Comparison of ENCODE assay signal across 8 mouse cellular contexts in the genomic region with DNA sequence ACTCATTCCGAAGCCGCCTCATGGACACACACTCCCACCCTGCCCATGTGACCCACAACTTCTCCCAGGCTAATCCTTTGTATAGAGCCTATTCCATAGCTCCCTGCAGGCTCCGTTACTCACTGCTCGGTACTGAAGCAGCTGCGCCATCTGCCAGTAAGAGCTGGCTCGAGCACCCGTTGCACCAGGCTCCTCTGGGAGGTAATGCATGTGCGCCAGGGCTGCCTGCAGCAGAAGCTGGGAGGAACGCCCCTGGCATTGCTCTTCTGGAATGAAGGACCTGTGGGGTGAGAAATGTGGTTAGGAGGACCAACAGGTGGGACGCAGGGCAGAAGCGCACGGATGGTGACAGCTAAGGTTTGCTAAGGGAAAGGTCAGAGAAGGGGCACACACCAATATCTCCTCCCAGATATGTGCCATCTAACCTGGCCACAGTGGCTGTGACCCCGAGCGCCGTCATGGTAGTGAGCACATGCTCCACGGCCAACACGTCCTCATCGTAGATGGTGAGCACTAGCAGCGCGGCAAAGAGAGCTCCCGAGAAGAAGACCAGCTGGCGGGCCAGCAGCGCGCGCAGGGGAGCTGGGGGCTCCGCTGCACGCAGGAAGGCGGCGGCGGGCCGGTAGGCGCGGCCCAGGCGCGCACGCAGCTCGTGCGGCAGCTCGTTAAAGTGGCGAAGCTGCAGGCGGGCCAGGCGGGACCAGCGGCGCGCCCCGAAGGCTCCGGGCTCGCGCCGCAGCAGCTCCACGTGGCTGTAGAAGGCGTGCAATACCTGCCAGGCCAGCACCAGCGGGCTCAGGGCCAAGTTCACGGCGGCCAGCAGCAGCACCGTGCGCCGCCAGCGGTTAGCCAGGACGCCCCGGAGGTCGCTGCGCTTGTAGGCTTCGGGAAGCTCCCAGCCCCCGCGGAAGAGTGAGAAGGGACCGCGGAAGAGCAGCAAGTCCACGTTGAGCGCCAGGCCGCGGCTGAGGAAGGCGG. TPM values are rescaled to one million over a fixed set of nuclear protein-coding genes. Genes with fewer than 3 reads are reported as not detected.
A peak's percentile ranks its signal among the peaks of the same experiment; 100 is the strongest.
DNase-seq lines count a peak whose midpoint lies in the region; ATAC-seq and TF ChIP-seq lines count a peak whose summit lies in the region.

No protein-coding gene starts in this region.

- peak overlapping the region; percentile 80 for H3K4me3 ChIP-seq in E14TG2a.4 (replicated peaks; ENCODE audit: low read length)
- H3K4me3 ChIP-seq in forebrain, embryonic 11.5 days (ENCODE audit: low read depth, low read length), result peak overlapping the region; percentile 39
- peak overlapping the region; percentile 41 for H3K4me3 ChIP-seq in liver, embryonic 16.5 days (ENCODE audit: low read depth, low read length)
- H3K4me3 ChIP-seq in neural tube, embryonic 13.5 days, result peak overlapping the region; percentile 48

- DNase-seq in adrenal gland, postnatal 10 days, result peak; percentile 80
- DNase-seq in forebrain, embryonic 11.5 days (ENCODE audit: low spot score), result peak; percentile 78
- DNase-seq in heart, postnatal 25 days (ENCODE audit: low spot score), result peak; percentile 35
- peak; percentile 71 to 79 for DNase-seq in kidney, postnatal 4 days
- DNase-seq in urinary bladder, adult 2 months (ENCODE audit: low spot score), result peak; percentile 56

- peak; percentile 59 for ATAC-seq in forebrain, embryonic 11.5 days (replicated peaks; ENCODE audit: low FRiP score)
- ATAC-seq in liver, embryonic 16.5 days (ENCODE audit: low read depth), result peak; percentile 28
- ATAC-seq in neural tube, embryonic 13.5 days (ENCODE audit: low read depth), result peak; percentile 66

- peaks cover 40% of the 10 kb centered on the region for H3K27me3 ChIP-seq in E14TG2a.4 (ENCODE audit: insufficient read depth, low read length)
- H3K27me3 ChIP-seq in forebrain, embryonic 11.5 days (ENCODE audit: control insufficient read depth, insufficient read depth, low read length), result peaks cover 33% of the 10 kb centered on the region
- peaks cover 25% of the 10 kb centered on the region for H3K27me3 ChIP-seq in liver, embryonic 16.5 days (ENCODE audit: control insufficient read depth, insufficient read depth, low read depth, low read length)
- peaks cover 49% of the 10 kb centered on the region for H3K27me3 ChIP-seq in neural tube, embryonic 13.5 days

- no peak overlapping the region for H3K27ac ChIP-seq in forebrain, embryonic 11.5 days (ENCODE audit: low read depth, low read length)
- H3K27ac ChIP-seq in liver, embryonic 16.5 days (ENCODE audit: low read length), result no peak overlapping the region
- H3K27ac ChIP-seq in neural tube, embryonic 13.5 days (replicated peaks), result no peak overlapping the region

- H3K9ac ChIP-seq in forebrain, embryonic 11.5 days (ENCODE audit: low read length), result peak overlapping the region; percentile 57
- peak overlapping the region; percentile 54 for H3K9ac ChIP-seq in liver, embryonic 16.5 days (ENCODE audit: low read depth, low read length)
- H3K9ac ChIP-seq in neural tube, embryonic 13.5 days, result peak overlapping the region; percentile 70

- WGBS in forebrain, embryonic 11.5 days, result under 1% methylated on average over 73 of the region's 73 CpGs
- 1% methylated on average over 73 of the region's 73 CpGs for WGBS in liver, embryonic 16.5 days (ENCODE audit: insufficient replicate concordance)
- under 1% methylated on average over 73 of the region's 73 CpGs for WGBS in neural tube, embryonic 13.5 days

- H3K36me3 ChIP-seq in E14TG2a.4 (ENCODE audit: insufficient read depth, low read length), result peaks cover 18% of the 10 kb centered on the region
- H3K36me3 ChIP-seq in forebrain, embryonic 11.5 days (ENCODE audit: control insufficient read depth, insufficient read depth, low read length), result no peaks in the 10 kb centered on the region
- no peaks in the 10 kb centered on the region for H3K36me3 ChIP-seq in liver, embryonic 16.5 days (ENCODE audit: control insufficient read depth, insufficient read depth)
- H3K36me3 ChIP-seq in neural tube, embryonic 13.5 days, result no peaks in the 10 kb centered on the region

- intact Hi-C loops in heart, postnatal 25 days (cut with DNase I), result no loop called here

- H3K4me1 ChIP-seq in E14TG2a.4 (replicated peaks; ENCODE audit: low read depth, low read length), result peaks cover 70% of the 10 kb centered on the region
- peaks cover 16% of the 10 kb centered on the region; the same call in 1 of the 2 replicates for H3K4me1 ChIP-seq in forebrain, embryonic 11.5 days (replicated peaks; ENCODE audit: control insufficient read depth, insufficient read depth, low read length)
- H3K4me1 ChIP-seq in liver, embryonic 16.5 days (ENCODE audit: control insufficient read depth, low read depth, low read length), result peaks cover 29% of the 10 kb centered on the region
- H3K4me1 ChIP-seq in neural tube, embryonic 13.5 days (replicated peaks), result peaks cover 40% of the 10 kb centered on the region

- H3K9me3 ChIP-seq in E14TG2a.4 (ENCODE audit: low read length), result no peaks in the 10 kb centered on the region
- no peaks in the 10 kb centered on the region for H3K9me3 ChIP-seq in forebrain, embryonic 11.5 days (ENCODE audit: control insufficient read depth, low read length)
- H3K9me3 ChIP-seq in liver, embryonic 16.5 days (replicated peaks; ENCODE audit: control insufficient read depth, low read length), result no peaks in the 10 kb centered on the region
- no peaks in the 10 kb centered on the region for H3K9me3 ChIP-seq in neural tube, embryonic 13.5 days

- TF ChIP-seq CTCF in E14TG2a.4 (conservative IDR thresholded peaks at IDR 0.05; ENCODE audit: low read length), result no peak

- H3K4me2 ChIP-seq in forebrain, embryonic 11.5 days (ENCODE audit: low read depth, low read length, severe bottlenecking), result peak overlapping the region; percentile 95
- H3K4me2 ChIP-seq in liver, embryonic 16.5 days (ENCODE audit: low read depth, low read length), result peak overlapping the region; percentile 76
- peak overlapping the region; percentile 85 for H3K4me2 ChIP-seq in neural tube, embryonic 13.5 days

RNA-seq across cellular contexts. Expression of a gene that starts 4.4 kb away (rescaled TPM):
- under 1 TPM; 0.60 to 0.67 TPM for total RNA-seq in adrenal gland, postnatal 10 days (2021)
- 0.21 and 0.44 TPM in 2 replicates for polyA plus RNA-seq in forebrain, embryonic 11.5 days (2014; fragmentation: Nextera tagmentation; extraction: Ambion mirVana)
- 1 to 10 TPM in 1 of 2 experiments, under 1 TPM in 1; 0.42 to 1.2 TPM for total RNA-seq in heart, postnatal 25 days (2021)
- polyA plus RNA-seq in liver, embryonic 16.5 days (2015; fragmentation: Nextera tagmentation; extraction: Ambion mirVana), result 1.8 and 2.9 TPM in 2 replicates
- 1.1 TPM in 2 replicates for polyA plus RNA-seq in neural tube, embryonic 13.5 days (2015; fragmentation: Nextera tagmentation; extraction: Ambion mirVana)
- 3.1 and 5.1 TPM in 2 replicates for polyA plus RNA-seq in urinary bladder, adult 2 months (2012; rRNA removed)

RNA-seq across cellular contexts. Expression of a gene that starts 5.9 kb away (rescaled TPM):
- total RNA-seq in adrenal gland, postnatal 10 days (2021), result 100 to 1,000 TPM in 1 of 2 experiments, 10 to 100 TPM in 1; 93.7 to 116 TPM
- 45.5 and 57.8 TPM in 2 replicates for polyA plus RNA-seq in forebrain, embryonic 11.5 days (2014; fragmentation: Nextera tagmentation; extraction: Ambion mirVana)
- total RNA-seq in heart, postnatal 25 days (2021), result 10 to 100 TPM; 82.8 to 83.7 TPM
- polyA plus RNA-seq in liver, embryonic 16.5 days (2015; fragmentation: Nextera tagmentation; extraction: Ambion mirVana), result 29.6 TPM in 2 replicates
- 46.7 and 47.4 TPM in 2 replicates for polyA plus RNA-seq in neural tube, embryonic 13.5 days (2015; fragmentation: Nextera tagmentation; extraction: Ambion mirVana)
- 24.8 and 28.8 TPM in 2 replicates for polyA plus RNA-seq in urinary bladder, adult 2 months (2012; rRNA removed)

RNA-seq across cellular contexts. Expression of a gene that starts 22.9 kb away (rescaled TPM):
- 10 to 100 TPM; 16.3 to 16.6 TPM for total RNA-seq in adrenal gland, postnatal 10 days (2021)
- polyA plus RNA-seq in forebrain, embryonic 11.5 days (2014; fragmentation: Nextera tagmentation; extraction: Ambion mirVana), result 6.6 and 7.4 TPM in 2 replicates
- 10 to 100 TPM; 24.1 to 28.1 TPM for total RNA-seq in heart, postnatal 25 days (2021)
- 2.0 and 2.2 TPM in 2 replicates for polyA plus RNA-seq in liver, embryonic 16.5 days (2015; fragmentation: Nextera tagmentation; extraction: Ambion mirVana)
- 9.3 and 9.6 TPM in 2 replicates for polyA plus RNA-seq in neural tube, embryonic 13.5 days (2015; fragmentation: Nextera tagmentation; extraction: Ambion mirVana)
- 7.3 and 8.3 TPM in 2 replicates for polyA plus RNA-seq in urinary bladder, adult 2 months (2012; rRNA removed)

RNA-seq across cellular contexts. Expression of a gene that starts 25.6 kb away (rescaled TPM):
- under 1 TPM; 0.54 to 0.76 TPM for total RNA-seq in adrenal gland, postnatal 10 days (2021)
- polyA plus RNA-seq in forebrain, embryonic 11.5 days (2014; fragmentation: Nextera tagmentation; extraction: Ambion mirVana), result not detected in 2 replicates
- total RNA-seq in heart, postnatal 25 days (2021), result under 1 TPM in 1 of 2 experiments, not detected in 1; 0.17 TPM
- not detected in 2 replicates for polyA plus RNA-seq in liver, embryonic 16.5 days (2015; fragmentation: Nextera tagmentation; extraction: Ambion mirVana)
- polyA plus RNA-seq in neural tube, embryonic 13.5 days (2015; fragmentation: Nextera tagmentation; extraction: Ambion mirVana), result 1.8 and 3.0 TPM in 2 replicates
- 0.29 and 0.50 TPM in 2 replicates for polyA plus RNA-seq in urinary bladder, adult 2 months (2012; rRNA removed)

RNA-seq across cellular contexts. Expression of a gene that starts 35.8 kb away (rescaled TPM):
- total RNA-seq in adrenal gland, postnatal 10 days (2021), result 10 to 100 TPM; 37.9 to 41.3 TPM
- 47.5 and 53.9 TPM in 2 replicates for polyA plus RNA-seq in forebrain, embryonic 11.5 days (2014; fragmentation: Nextera tagmentation; extraction: Ambion mirVana)
- total RNA-seq in heart, postnatal 25 days (2021), result 10 to 100 TPM; 19.2 to 22.8 TPM
- 8.8 and 10.9 TPM in 2 replicates for polyA plus RNA-seq in liver, embryonic 16.5 days (2015; fragmentation: Nextera tagmentation; extraction: Ambion mirVana)
- 93.2 and 102 TPM in 2 replicates for polyA plus RNA-seq in neural tube, embryonic 13.5 days (2015; fragmentation: Nextera tagmentation; extraction: Ambion mirVana)
- polyA plus RNA-seq in urinary bladder, adult 2 months (2012; rRNA removed), result 61.4 and 77.8 TPM in 2 replicates
